Mouse (Mus musculus) midbrain, embryonic 14.5 days (tissue): Measurements from ENCODE around the gene Arhgef12. TPM values are rescaled to one million over a fixed set of nuclear protein-coding genes. Genes with fewer than 3 reads are reported as not detected.

Experiments
- ATAC-seq: fragments of 200-750 bp; cut with Nextera tagmentation; 2 replicates; pipeline ENCODE4 v1.8.0; 2017; ENCODE audit warnings: moderate number of reproducible peaks, moderate library complexity; ENCODE audit not compliant: low FRiP score, low TSS enrichment
- DNase-seq: peaks from one replicate; pipeline ENCODE4 v3.0.0-alpha.2; 2015
- H3K27ac ChIP-seq: fragments of 300-500 bp; sonication (generic); replicated peaks from 2 replicates; pipeline ENCODE4 v1.5.1; 2014; ENCODE audit warnings: mild to moderate bottlenecking, low read depth, low read length, moderate library complexity
- H3K27me3 ChIP-seq: fragments of 300-500 bp; sonication (generic); 2 replicates; pipeline ENCODE4 v1.6.1; 2014; ENCODE audit warnings: low read length, control low read depth, mixed read lengths; ENCODE audit not compliant: control insufficient read depth, insufficient read depth
- H3K36me3 ChIP-seq: fragments of 300-500 bp; sonication (generic); 2 replicates; pipeline ENCODE4 v1.6.1; 2014; ENCODE audit warnings: low read length, control low read depth; ENCODE audit not compliant: control insufficient read depth, insufficient read depth
- H3K4me1 ChIP-seq: fragments of 300-500 bp; sonication (generic); 2 replicates; pipeline ENCODE4 v1.6.1; 2014; ENCODE audit warnings: mild to moderate bottlenecking, antibody characterized with exemption, low read length, control low read depth; ENCODE audit not compliant: control insufficient read depth, insufficient read depth
- H3K4me2 ChIP-seq: fragments of 300-500 bp; sonication (generic); 2 replicates; pipeline ENCODE4 v1.6.1; 2014; ENCODE audit warnings: mild to moderate bottlenecking, low read length, moderate library complexity
- H3K4me3 ChIP-seq: fragments of 300-500 bp; sonication (generic); replicated peaks from 2 replicates; pipeline ENCODE4 v1.5.1; 2014; ENCODE audit warnings: low read depth, low read length
- H3K9ac ChIP-seq: fragments of 300-500 bp; sonication (generic); replicated peaks from 2 replicates; pipeline ENCODE4 v1.6.1; 2014; ENCODE audit warnings: mild to moderate bottlenecking, low read length, moderate library complexity
- H3K9me3 ChIP-seq: fragments of 300-500 bp; sonication (generic); 2 replicates; pipeline ENCODE4 v1.6.1; 2016; ENCODE audit warnings: low read length, control low read depth, mixed read lengths; ENCODE audit not compliant: control insufficient read depth
- WGBS: fragments of 180-500 bp; shearing (Covaris S2); extraction: QIAGEN DNeasy Blood & Tissue Kit; methylation state at CpG from one replicate; pipeline ENCODE4 v1.1.7; 2014; 5-methylcytosine and 5-hydroxymethylcytosine counted together
- polyA plus RNA-seq: library from polyadenylated mRNA; unstranded; fragments of >200 nt; fragmentation: Nextera tagmentation; extraction: Ambion mirVana; gene quantifications from 2 replicates; pipeline ENCODE4 v1.2.1, GENCODE M21; 2014

The Arhgef12 gene
- polyA plus RNA-seq, 1 experiment from 2014 or later, result 38.6 TPM

DNA sequence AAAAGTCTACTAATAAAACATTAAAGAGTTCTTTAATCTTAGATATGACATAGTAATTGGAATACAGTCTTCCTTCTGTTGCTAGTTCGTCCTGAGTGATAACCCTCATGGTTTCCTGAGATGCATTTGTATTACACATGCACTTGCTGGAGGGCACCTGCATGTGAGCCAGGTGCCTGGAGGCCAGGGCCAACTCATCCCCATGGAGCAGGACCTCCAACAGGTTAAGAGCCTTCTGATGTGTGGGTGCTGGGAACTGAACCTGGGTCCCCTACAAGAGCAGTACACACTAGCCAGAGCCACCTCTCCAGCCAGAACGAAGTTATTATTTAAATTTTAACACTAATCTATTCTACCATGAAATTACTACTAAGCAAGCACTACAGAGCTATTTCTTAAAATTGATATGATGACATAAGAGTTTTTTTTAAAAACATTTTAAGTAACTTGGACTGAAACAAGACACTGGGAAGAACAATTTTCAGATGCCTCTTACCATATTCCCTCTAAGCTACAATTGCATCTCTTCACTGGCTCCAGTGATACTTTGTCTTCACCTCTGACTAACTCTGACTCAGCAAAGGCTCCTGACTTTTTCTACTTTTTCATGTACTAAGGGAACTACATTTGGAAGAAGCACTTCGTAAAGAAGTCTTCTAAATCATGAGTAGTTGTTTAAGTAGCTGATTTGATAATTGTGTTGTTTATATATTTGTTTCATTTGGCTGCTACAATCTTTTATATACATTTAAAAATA, 9.1 kb downstream of the Arhgef12 start:
- no peak overlapping the region for H3K27ac ChIP-seq
- ATAC-seq (no peak), DNase-seq (no peak)
- H3K9ac ChIP-seq, result no peak overlapping the region
- H3K4me2 ChIP-seq, result no peak overlapping the region
- no peaks in the 10 kb centered on the region for H3K9me3 ChIP-seq
- H3K4me1 ChIP-seq, result peaks cover 10% of the 10 kb centered on the region
- no peaks in the 10 kb centered on the region for H3K36me3 ChIP-seq
- whole genome bisulfite sequencing, result 93% methylated on average over 3 of the region's 3 CpGs
- no peak overlapping the region for H3K4me3 ChIP-seq
- no peaks in the 10 kb centered on the region for H3K27me3 ChIP-seq

DNA sequence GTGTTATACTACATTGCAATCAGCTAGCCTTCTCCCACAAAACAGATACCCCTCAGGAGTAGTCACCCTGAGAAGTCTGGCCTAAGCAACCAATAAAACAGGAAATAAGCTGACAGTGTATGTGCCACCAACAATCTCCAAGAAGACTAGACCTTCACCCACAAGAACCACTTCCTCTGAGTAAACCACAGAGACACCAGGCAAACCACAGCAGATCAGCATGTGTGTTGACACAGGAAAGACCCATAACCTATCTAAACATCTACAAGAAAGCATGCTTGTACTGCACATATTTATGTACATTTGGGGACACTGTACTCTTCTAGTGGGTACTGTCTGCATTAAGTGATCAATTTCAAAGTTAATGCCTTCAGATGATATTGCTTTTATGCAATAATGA, 10.7 kb downstream of the Arhgef12 start:
- DNase-seq, result no peak
- no peaks in the 10 kb centered on the region for H3K27me3 ChIP-seq
- no peak overlapping the region for H3K27ac ChIP-seq
- H3K9me3 ChIP-seq, result no peaks in the 10 kb centered on the region
- no peak overlapping the region for H3K4me2 ChIP-seq
- no peak overlapping the region for H3K4me3 ChIP-seq
- ATAC-seq, result no peak
- no peak overlapping the region for H3K9ac ChIP-seq
- H3K4me1 ChIP-seq, result 0 out of 2 replicates have a peak, but pooled peaks cover 5% of the 10 kb centered on the region
- no peaks in the 10 kb centered on the region for H3K36me3 ChIP-seq

DNA sequence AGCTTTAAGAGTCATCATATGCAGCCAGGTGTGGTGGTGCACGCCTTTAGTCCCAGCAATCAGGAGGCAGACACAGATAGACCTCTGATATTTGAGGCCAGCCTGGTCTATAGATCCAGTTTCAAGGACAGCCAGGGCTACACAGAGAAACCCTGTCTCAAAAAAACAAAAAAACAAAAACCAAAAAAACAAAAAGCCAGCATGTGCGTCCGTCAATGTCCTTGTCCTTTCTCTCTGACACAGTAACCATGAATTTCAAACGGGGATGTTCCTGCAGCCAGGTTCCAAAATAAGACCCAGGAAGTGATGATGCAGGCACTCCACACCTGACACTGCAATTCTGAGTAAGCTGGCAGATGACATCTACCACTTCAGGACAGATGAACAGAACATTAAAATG, 12.2 kb downstream of the Arhgef12 start:
- WGBS, result 85% methylated on average over 4 of the region's 4 CpGs
- no peak overlapping the region for H3K9ac ChIP-seq
- no peaks in the 10 kb centered on the region for H3K27me3 ChIP-seq
- 0 out of 2 replicates have a peak, but pooled peaks cover 5% of the 10 kb centered on the region for H3K4me1 ChIP-seq
- DNase-seq, result no peak
- no peaks in the 10 kb centered on the region for H3K9me3 ChIP-seq
- H3K4me3 ChIP-seq, result no peak overlapping the region
- H3K4me2 ChIP-seq, result no peak overlapping the region
- ATAC-seq, result no peak
- no peak overlapping the region for H3K27ac ChIP-seq
- H3K36me3 ChIP-seq, result no peaks in the 10 kb centered on the region

DNA sequence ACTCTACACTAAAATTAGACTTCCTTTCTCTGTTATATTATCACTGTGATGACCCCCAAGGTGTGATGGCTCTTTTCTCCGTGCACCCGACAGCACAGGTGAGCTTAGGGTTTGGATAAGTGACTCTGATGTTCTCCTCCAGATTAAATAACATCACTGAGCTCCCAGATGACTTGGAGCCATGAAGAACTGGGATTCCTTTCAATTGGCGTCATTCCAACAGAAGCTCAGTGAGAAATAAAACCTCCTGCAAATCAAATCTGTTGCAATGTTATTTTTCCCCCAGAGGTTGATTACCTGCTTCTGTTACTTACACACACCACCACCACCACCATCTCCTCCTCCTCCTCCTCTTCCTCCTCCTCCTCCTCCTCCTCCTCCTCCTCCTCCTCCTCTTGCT, 13.2 kb downstream of the Arhgef12 start:
- WGBS, result 87% methylated on average over 3 of the region's 3 CpGs
- DNase-seq (peak; percentile 31), ATAC-seq (no peak)

DNA sequence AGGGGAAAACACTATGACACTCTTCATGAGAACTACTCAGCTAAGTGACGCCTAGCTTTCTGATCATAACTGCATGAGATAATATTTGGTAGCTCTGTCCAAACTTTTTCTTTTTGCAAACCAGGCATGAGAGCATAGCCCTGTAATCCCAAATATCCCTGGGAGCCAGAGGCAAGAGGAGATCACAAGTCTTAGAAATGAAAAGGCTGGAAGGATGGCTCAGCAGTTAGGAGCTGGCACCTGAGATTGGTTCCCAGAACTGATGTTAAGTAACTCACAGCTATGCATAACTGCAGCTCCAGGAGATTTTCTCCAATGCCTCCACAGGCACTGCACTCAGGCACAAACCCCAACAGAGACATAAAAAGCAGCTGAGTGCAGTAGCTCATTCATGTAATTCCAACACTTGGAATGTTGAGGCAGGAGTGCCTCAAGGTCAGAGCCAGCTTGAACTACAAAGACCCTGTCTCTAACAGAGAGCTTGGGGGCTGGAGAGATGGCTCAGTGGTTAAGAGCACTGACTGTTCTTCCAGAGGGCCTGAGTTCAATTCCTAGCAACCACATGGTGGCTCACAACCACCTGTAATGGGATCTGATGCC, 21.3 kb downstream of the Arhgef12 start:
- ATAC-seq, result no peak
- 98% methylated on average over 1 of the region's 1 CpGs for WGBS
- no peaks in the 10 kb centered on the region for H3K9me3 ChIP-seq

More for the DNA sequence above, 13.2 kb downstream of the Arhgef12 start:
- no peaks in the 10 kb centered on the region for H3K9me3 ChIP-seq
- no peak overlapping the region for H3K4me3 ChIP-seq
- no peak overlapping the region for H3K4me2 ChIP-seq
- H3K27ac ChIP-seq, result no peak overlapping the region
- 0 out of 2 replicates have a peak, but pooled peaks cover 8% of the 10 kb centered on the region for H3K4me1 ChIP-seq
- no peak overlapping the region for H3K9ac ChIP-seq
- H3K36me3 ChIP-seq, result no peaks in the 10 kb centered on the region
- H3K27me3 ChIP-seq, result no peaks in the 10 kb centered on the region

DNA sequence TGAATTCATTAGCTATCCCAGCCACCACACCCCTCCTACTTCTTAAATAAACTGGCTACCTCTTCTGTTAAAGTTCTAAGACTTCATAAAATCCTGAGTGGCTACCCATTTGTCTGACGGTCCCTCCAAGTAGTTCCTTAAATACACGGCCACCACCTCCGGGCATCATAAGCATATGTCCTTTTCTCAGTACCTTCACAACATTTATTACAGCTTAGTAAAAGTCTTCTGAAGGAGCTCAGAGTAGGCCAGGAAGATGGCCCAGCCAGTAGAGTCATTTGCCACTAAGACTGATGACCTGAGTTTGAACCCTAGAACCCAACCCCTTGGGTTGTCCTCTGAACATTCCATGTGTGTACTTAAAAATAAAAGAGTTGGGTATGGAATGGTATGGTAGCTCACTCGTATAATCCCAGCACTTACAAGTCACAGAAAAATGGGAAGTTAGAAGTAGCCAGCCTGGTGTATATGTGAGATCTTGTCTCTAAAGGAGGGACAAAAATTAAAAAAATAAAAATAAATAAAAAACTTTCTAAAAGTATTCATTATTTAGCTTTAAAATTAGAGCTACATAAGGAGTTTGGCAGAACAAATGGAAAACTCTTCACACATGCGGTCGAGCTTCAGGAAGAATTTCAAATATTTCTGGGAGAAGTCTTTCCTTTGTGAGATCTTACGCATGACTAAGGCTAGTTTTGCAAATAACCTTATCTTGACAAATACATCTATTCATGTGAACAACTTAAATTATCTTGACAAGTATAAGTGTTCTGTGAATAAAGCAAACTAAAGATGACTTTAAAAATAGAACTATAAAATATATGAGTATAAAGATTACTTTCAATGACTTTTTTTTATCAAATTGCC, 22.3 kb downstream of the Arhgef12 start:
- Histone ChIP-seq H3K36me3 (no peaks in the 10 kb centered on the region), H3K4me2 (no peak overlapping the region), H3K4me3 (no peak overlapping the region), H3K9me3 (no peaks in the 10 kb centered on the region), H3K27me3 (no peaks in the 10 kb centered on the region), H3K4me1 (0 out of 2 replicates have a peak, but pooled peaks cover 2% of the 10 kb centered on the region), H3K27ac (no peak overlapping the region), H3K9ac (no peak overlapping the region)
- ATAC-seq (no peak), DNase-seq (no peak)
- 87% methylated on average over 7 of the region's 7 CpGs for WGBS

More for the DNA sequence above, 21.3 kb downstream of the Arhgef12 start:
- no peaks in the 10 kb centered on the region for H3K27me3 ChIP-seq
- DNase-seq, result no peak
- no peak overlapping the region for H3K9ac ChIP-seq
- no peak overlapping the region for H3K4me3 ChIP-seq
- no peak overlapping the region for H3K4me2 ChIP-seq
- H3K36me3 ChIP-seq, result no peaks in the 10 kb centered on the region
- 0 out of 2 replicates have a peak, but pooled peaks cover 3% of the 10 kb centered on the region for H3K4me1 ChIP-seq
- no peak overlapping the region for H3K27ac ChIP-seq

DNA sequence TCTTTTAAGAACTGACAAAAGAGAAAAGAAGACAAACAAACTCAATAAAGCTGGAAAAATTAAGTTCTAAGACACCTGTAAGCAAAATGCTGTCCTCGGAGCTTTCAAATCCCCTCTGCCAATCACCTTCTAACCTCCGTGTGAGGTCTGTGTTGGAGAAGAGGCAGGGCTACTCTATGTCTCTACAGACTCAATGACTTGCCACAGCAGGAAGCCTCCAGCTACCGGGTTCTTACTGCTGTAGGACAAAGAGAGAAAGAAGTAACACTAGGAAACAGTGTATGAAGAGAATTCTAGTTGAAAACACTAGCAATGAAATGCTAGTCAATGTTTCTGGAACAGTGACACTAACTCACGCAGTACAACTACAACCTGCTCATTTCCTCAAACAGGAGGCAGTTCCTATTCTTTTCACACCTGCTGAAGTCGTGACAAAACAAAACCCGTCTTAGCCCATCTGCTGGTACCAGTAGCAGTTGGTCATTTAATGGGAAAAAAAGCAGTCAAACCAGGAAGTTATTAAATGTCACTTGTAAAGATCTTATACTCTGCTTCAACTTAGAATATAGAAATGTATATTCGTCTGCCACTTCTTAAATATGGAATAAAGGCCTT, 23.5 kb downstream of the Arhgef12 start:
- H3K4me1 ChIP-seq, result no peaks in the 10 kb centered on the region
- no peak overlapping the region for H3K4me3 ChIP-seq
- ATAC-seq (no peak), DNase-seq (no peak)
- H3K9me3 ChIP-seq, result no peaks in the 10 kb centered on the region
- no peak overlapping the region for H3K27ac ChIP-seq
- WGBS, result 21% methylated on average over 7 of the region's 7 CpGs
- no peaks in the 10 kb centered on the region for H3K27me3 ChIP-seq
- H3K4me2 ChIP-seq, result no peak overlapping the region
- no peak overlapping the region for H3K9ac ChIP-seq
- no peaks in the 10 kb centered on the region for H3K36me3 ChIP-seq

DNA sequence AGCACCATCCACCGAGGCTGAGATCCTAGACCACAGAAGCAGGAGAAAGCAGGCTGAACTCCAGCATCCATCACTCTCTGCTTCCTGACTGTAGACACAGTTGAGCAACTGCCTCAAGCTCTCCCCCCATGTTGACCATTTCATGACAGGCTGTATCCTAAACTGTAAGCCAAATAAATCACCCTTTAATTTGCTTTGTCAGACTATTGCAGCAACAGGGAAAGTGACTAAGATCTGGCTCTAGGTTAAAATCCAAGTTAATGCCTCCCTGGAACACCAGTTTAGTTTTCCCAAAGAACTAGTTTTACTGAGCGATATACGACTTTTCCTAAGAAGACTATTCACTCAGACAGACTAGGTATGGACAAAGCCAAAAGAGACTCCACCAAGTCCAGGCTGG, 28.3 kb downstream of the Arhgef12 start:
- Histone ChIP-seq H3K4me1 (no peaks in the 10 kb centered on the region), H3K4me3 (no peak overlapping the region), H3K9ac (no peak overlapping the region), H3K27me3 (no peaks in the 10 kb centered on the region), H3K4me2 (no peak overlapping the region), H3K9me3 (no peaks in the 10 kb centered on the region), H3K27ac (no peak overlapping the region), H3K36me3 (no peaks in the 10 kb centered on the region)
- no peak for DNase-seq
- 95% methylated on average over 3 of the region's 3 CpGs for WGBS
- no peak for ATAC-seq
